Mouse (Mus musculus): ENCODE results near the gene Bcorl1. TPM values are rescaled to one million over a fixed set of nuclear protein-coding genes. Genes with fewer than 3 reads are reported as not detected.

Gene Bcorl1
- total RNA-seq, 2 experiments from 2014 or later = 18.4 to 22.1 TPM

- no peak for DNase-seq (ENCODE audit: low spot score in 2 of 2)
Observed at GRCm38 (mm10) chrX:48441548-48441947, 100.4 kb downstream of the Bcorl1 start.

DNA sequence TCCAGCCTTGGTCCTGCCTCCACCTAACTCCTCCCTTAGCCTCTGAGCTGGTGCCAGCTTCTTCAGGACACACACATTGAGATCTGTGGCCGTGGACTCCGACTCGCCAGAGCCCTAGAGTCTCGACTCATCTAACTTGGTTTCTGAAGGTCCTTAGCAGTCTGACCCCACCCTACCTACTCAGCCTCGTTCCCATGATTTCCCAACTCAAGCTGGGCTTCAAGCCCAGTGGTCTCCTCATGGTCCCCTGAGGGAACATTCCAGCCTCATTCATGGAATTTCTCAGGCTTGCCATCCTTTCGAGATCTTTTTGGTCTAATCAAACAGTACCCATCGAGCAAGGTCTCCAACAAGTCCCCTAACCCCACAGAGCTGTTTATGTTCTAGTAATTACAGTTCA lies 100.8 kb downstream of the Bcorl1 start:
- DNase-seq (ENCODE audit: low spot score in 2 of 2) = no peak

- DNase-seq (ENCODE audit: low spot score in 2 of 2) = no peak
Observed at GRCm38 (mm10) chrX:48444677-48445076, 103.5 kb downstream of the Bcorl1 start.

DNA sequence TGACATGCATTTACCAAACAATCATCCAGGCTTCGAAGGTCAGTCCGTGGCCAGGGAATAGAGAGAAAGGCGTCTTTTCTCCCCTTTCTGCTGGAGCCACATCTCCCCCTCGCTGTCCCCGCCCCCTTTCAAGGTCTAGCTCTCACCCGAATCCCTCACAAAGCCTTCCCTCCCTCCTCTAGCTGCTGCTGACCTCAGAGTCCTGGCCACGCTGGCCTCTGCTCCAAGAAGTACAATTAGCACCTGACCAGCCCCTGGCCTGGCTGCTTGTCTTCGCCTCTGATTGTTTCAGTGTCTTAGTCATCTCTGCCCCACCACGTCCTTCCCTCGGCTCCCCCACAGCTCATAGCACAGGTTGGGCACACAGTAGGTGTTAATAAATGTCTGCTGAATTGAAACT lies 108.5 kb downstream of the Bcorl1 start:
- no peak for DNase-seq (ENCODE audit: low spot score in 2 of 2)

- DNase-seq (ENCODE audit: low spot score in 2 of 2) = no peak
Observed at GRCm38 (mm10) chrX:48452231-48452890, 111.2 kb downstream of the Bcorl1 start.

- DNase-seq (ENCODE audit: low spot score in 2 of 2) = no peak
Observed at GRCm38 (mm10) chrX:48452931-48453673, 111.9 kb downstream of the Bcorl1 start.

DNA sequence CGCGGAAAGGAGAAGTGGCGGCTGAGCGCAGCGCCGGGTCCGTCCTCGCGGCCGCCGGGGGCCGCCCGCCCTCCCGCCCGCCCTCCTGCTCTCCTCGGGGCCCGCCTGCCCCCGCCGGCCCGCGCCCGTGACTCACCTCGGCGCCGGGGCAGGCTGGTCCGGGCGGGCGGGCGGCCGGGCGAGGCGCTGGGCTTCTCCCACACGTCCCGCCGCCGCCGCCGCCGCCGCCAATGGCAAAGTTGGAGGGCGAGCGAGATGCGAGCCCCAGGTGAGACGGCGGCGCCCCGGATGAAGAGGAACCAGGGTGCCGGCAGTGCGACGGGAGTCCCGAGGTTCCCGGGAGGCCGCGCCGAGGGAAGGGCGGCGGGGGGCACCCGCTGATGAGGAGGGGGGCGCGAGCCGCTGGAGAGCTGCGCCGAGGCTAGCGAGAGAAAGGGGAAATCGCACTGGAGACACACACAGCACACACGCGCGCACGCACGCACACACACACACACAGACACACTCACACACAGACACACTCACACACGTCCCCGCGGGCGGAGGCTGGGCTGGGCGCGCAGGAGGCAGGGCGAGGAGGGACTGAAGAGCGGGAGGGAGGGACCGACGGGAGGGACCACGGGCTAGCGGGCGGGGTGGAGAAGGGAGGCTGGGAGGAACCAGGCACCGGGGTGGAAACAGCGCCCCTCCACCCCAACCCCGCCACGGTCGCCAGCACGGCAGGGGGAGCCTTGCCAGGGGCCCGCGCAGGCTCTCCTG lies 112.8 kb downstream of the Bcorl1 start:
- DNase-seq (ENCODE audit: low spot score in 2 of 2) = no peak

GRCm38 (mm10) chrX:48454495-48454878 lies 113.3 kb downstream of the Bcorl1 start:
- DNase-seq (ENCODE audit: low spot score in 2 of 2) = no peak

GRCm38 (mm10) chrX:48455018-48455417 lies 113.9 kb downstream of the Bcorl1 start:
- no peak for DNase-seq (ENCODE audit: low spot score in 2 of 2)

DNA sequence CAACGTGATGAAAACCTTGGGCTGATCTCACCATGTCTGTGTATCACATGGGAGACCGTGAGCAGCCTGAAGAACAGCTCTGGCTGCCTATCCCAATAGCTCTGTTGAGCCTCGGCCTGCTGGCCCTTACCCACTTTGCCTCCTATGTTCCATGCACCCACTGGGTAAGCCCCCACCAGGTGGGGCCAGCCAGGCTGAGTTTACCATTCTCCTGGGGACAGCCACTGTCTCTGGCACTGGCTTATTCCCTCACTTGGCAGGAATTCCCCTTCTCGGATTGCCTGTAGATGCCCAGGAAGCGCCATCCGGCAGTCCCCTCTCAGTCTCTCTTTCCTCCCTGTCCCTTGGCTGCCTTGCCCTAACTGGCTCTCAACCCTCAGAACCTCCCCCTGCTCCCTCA lies 115.8 kb downstream of the Bcorl1 start:
- no peak for DNase-seq (ENCODE audit: low spot score in 2 of 2)

Other genes with a start within 250 kb of the Bcorl1 start
- under 1 TPM; 0.26 to 0.45 TPM for gene Xpnpep2, start 232.6 kb upstream of the Bcorl1 start, total RNA-seq (2021)
- 1 to 10 TPM; 1.6 to 1.7 TPM for gene Sash3, start 194.9 kb upstream of the Bcorl1 start, total RNA-seq (2021)
- 10 to 100 TPM; 44.0 to 45.8 TPM for gene Zdhhc9, start 132.5 kb upstream of the Bcorl1 start, total RNA-seq (2021)
- 10 to 100 TPM; 16.2 to 16.8 TPM for gene Utp14a, start 84.5 kb upstream of the Bcorl1 start, total RNA-seq (2021)
- gene Elf4, start 121.8 kb downstream of the Bcorl1 start, total RNA-seq (2021) = 1 to 10 TPM; 1.0 to 1.1 TPM
- gene Aifm1, start 172.2 kb downstream of the Bcorl1 start, total RNA-seq (2021) = 10 to 100 TPM; 23.1 to 28.4 TPM
- gene Rab33a, start 177.9 kb downstream of the Bcorl1 start, total RNA-seq (2021) = 10 to 100 TPM; 26.6 to 31.8 TPM

Data from left cerebral cortex, adult 18-20 months (tissue).